Mouse (Mus musculus) testis, adult 2 months (tissue): Measurements from ENCODE around the gene 0610012G03Rik. TPM values are rescaled to one million over a fixed set of nuclear protein-coding genes. Genes with fewer than 3 reads are reported as not detected.
"Not testable (repeated sequence)": the region's sequence is repeated elsewhere in the genome, so short reads cannot be mapped to it uniquely, and the experiment has no call there.

Source experiments
- H3K27ac ChIP-seq: fragments of 200-500 bp; 2 replicates; pipeline ENCODE4 v1.5.1; 2012; ENCODE audit warnings: low read depth, low read length; ENCODE audit not compliant: control insufficient read depth, insufficient read depth
- H3K27me3 ChIP-seq: fragments of 200-500 bp; 2 replicates; pipeline ENCODE4 v1.6.1; 2012; ENCODE audit warnings: mild to moderate bottlenecking, low read length, moderate library complexity; ENCODE audit not compliant: control insufficient read depth, insufficient read depth
- H3K36me3 ChIP-seq: fragments of 200-500 bp; 2 replicates; pipeline ENCODE4 v1.6.1; 2012; ENCODE audit warnings: mild to moderate bottlenecking, low read length; ENCODE audit not compliant: control insufficient read depth, insufficient read depth
- H3K4me1 ChIP-seq: fragments of 200-500 bp; 2 replicates; pipeline ENCODE4 v1.6.1; 2012; ENCODE audit warnings: low read length; ENCODE audit not compliant: control insufficient read depth, insufficient read depth
- H3K4me3 ChIP-seq: fragments of 200-500 bp; 2 replicates; pipeline ENCODE4 v1.5.1; 2012; ENCODE audit warnings: low read depth, mild to moderate bottlenecking, low read length, moderate library complexity, mixed read lengths; ENCODE audit not compliant: control insufficient read depth
- CTCF ChIP-seq: fragments of 200-500 bp; IDR thresholded peaks from 2 replicates; pipeline ENCODE4 v1.5.1; 2012; ENCODE audit warnings: low read depth, mild to moderate bottlenecking, inconsistent platforms, low read length, moderate library complexity; ENCODE audit not compliant: control insufficient read depth, insufficient read depth, insufficient replicate concordance
- POLR2A ChIP-seq: fragments of 200-500 bp; IDR thresholded peaks from 2 replicates; pipeline ENCODE4 v1.6.1; 2012; ENCODE audit warnings: low read depth, mild to moderate bottlenecking, inconsistent platforms, low read length, moderate library complexity; ENCODE audit not compliant: control insufficient read depth
- polyA plus RNA-seq: library from polyadenylated mRNA; depleted of rRNA; stranded (reverse); fragments of >200 nt; gene quantifications from 2 replicates; pipeline ENCODE4 v1.2.3, GENCODE M21; 2012

0610012G03Rik gene
- polyA plus RNA-seq, 1 experiment: 43.6 TPM

DNA sequence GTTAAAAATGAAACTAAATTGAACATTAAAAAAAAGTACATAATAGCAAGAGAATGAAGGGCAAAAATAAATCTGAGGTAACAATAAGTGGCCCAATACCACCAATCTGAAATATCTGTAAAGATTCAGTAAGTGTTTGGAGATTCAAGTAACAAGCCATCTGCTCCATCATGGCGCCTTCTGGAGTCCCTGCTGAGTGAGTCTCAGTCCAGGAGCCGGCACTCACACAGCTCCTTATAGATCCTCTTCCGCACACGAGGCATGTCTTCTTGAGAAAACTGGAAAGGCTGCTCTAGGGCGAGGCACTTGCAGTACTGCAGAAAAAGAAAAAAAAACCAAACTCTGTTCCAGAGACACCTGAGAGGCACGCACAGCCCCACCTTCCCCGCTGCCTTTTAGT lies 14.9 kb upstream of the 0610012G03Rik start:
- H3K36me3 ChIP-seq: no peaks in the 10 kb centered on the region
- H3K4me1 ChIP-seq: no peaks in the 10 kb centered on the region
- no peak overlapping the region for H3K27ac ChIP-seq

DNA sequence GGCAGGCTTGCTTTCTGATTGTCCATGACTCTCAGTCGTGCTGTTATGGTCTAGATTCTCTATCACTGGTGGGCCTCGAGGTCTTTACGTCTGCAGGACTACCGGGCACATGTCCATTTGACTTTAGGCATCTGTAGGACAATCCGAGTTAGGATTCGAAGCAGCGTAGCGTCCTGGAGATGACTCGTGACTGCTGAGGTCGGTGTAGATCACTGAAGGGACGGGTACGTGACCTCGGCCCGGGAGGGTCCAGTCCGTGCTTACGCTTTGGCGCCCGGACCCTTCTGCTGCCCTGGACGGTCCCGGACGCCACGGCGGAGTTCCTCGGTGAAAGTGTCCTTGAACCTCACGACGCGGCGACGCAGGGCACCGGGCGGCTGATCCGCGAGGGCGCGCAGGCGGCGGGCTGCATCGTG lies 385 bp downstream of the 0610012G03Rik start:
- TF ChIP-seq CTCF (no peak), POLR2A (no peak)
- Histone ChIP-seq H3K4me1 (no peaks in the 10 kb centered on the region; the same call in 1 of the 2 replicates), H3K4me3 (peak overlapping the region; percentile 99), H3K36me3 (no peaks in the 10 kb centered on the region), H3K27me3 (no peaks in the 10 kb centered on the region), H3K27ac (peak overlapping the region; percentile 67)

More for the DNA sequence above, 14.9 kb upstream of the 0610012G03Rik start:
- no peaks in the 10 kb centered on the region for H3K27me3 ChIP-seq
- H3K4me3 ChIP-seq: no peak overlapping the region
- no peak for TF ChIP-seq POLR2A
- no peak for TF ChIP-seq CTCF

DNA sequence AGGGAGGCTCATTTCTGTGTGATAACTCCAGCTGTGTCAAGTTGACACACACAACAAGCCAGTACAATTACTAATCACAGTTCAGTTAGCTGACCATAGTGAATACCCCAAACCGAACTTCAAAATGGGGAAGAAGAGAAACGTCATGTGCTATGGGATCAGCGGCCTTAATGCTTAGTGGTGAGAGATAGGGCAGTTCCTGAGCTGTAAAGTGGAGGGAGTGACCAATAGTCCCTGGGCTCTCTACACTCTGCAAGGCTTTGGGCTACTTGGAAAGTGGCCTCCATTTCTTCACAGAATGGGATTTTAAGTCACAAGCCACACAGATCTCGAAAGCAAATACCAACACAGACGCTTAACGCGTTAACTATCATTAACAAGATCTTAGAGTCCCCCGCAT lies 961 bp downstream of the 0610012G03Rik start:
- Histone ChIP-seq H3K36me3 (no peaks in the 10 kb centered on the region), H3K27me3 (no peaks in the 10 kb centered on the region), H3K4me3 (peak overlapping the region; percentile 99; the same call in 1 of the 2 replicates), H3K4me1 (no peaks in the 10 kb centered on the region; the same call in 1 of the 2 replicates), H3K27ac (no peak overlapping the region)
- TF ChIP-seq CTCF (no peak), POLR2A (no peak)

DNA sequence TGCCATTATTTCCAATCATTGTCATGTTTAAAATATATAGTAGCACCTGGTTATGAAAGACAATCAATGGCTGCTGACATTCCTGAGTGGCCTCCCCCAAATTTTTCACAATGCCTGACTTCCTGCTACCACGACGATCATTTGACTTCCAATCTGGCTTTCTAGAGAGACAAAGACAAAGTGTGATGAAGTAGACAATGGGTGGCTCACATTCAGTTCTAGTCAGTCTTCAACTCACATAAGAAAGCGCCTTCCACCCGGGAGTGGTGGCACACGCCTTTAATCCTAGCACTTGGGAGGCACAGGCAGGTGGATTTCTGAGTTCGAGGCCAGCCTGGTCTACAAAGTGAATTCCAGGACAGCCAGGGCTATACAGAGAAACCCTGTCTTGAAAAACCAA lies 2.3 kb downstream of the 0610012G03Rik start:
- H3K36me3 ChIP-seq, H3K4me1 ChIP-seq, H3K27me3 ChIP-seq, H3K4me3 ChIP-seq, H3K27ac ChIP-seq: not testable (repeated sequence)

DNA sequence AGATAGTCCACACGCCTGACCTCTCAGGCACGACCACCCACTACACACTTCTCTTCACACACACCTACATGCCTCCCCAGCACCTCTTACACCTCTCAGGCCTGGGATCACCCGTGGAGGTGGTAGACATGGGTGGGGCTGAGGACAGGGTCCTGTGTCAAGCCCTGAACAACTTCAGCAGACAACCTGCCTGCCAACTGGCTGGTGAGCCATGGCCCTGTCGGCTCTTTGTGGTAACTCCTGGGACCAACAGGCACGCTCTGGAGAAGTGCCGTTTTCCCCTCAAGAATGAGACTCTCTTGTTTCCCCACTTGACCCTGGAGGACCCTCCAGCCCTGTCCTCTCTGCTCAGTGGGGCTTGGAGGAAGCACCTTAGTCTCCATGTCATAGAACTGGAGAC lies 2.9 kb downstream of the 0610012G03Rik start:
- TF ChIP-seq POLR2A: no peak
- no peak for TF ChIP-seq CTCF
- no peaks in the 10 kb centered on the region for H3K36me3 ChIP-seq
- no peak overlapping the region for H3K27ac ChIP-seq
- no peaks in the 10 kb centered on the region; the same call in 1 of the 2 replicates for H3K4me1 ChIP-seq
- H3K27me3 ChIP-seq: no peaks in the 10 kb centered on the region
- no peak overlapping the region for H3K4me3 ChIP-seq

DNA sequence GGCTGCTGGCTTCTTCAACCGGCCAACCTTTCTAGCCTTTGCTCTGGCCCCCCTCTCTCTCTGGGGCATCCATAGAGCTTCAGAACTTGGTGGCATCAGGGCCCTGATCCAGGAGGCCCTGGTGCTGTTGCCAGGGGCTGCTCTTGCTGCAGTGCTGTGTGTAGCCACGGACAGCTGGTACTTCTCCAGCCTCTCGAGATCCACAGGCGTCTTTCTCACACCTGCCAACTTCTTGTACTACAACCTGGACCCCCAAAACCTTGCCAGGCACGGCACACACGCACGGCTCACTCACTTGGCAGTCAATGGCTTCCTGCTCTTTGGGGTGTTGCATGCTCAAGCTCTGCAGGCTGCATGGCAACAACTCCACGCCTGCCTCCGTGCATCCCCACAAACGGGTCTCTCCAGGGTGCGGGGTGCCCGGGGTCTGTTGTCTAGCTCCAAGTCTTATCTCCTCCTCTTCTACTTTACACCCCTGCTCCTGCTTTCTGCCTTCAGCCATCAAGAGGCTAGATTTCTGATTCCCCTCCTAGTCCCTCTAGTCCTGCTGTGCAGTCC lies 3.5 kb downstream of the 0610012G03Rik start:
- H3K27ac ChIP-seq: no peak overlapping the region
- H3K36me3 ChIP-seq: no peaks in the 10 kb centered on the region
- H3K4me3 ChIP-seq: no peak overlapping the region
- TF ChIP-seq CTCF (no peak), POLR2A (no peak)
- H3K4me1 ChIP-seq: no peaks in the 10 kb centered on the region; the same call in 1 of the 2 replicates
- H3K27me3 ChIP-seq: no peaks in the 10 kb centered on the region

DNA sequence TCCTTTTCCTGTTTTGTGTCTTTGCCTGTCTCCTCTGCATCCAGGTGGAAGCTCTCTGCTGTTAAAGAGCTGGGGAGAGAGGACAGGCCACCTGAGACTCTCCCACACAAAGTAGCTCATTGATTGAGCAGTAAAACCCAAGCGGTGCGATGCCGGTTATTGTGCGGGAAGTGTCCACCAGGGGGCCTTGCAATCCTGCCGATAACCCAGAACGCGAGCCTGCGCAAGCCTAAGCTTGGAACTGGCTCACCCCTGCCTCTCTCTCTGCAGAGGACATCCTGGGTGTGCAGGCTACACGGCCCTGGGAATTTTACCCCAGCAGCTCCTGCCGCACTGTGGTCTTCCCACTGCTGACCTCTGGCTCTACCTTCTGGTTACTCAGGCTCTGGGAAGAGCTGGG lies 4.3 kb downstream of the 0610012G03Rik start:
- no peak overlapping the region for H3K4me3 ChIP-seq
- H3K4me1 ChIP-seq: no peaks in the 10 kb centered on the region; the same call in 1 of the 2 replicates
- no peaks in the 10 kb centered on the region for H3K27me3 ChIP-seq
- TF ChIP-seq POLR2A (no peak), CTCF (peak; percentile 74; the same call in 1 of the 2 replicates)
- H3K36me3 ChIP-seq: no peaks in the 10 kb centered on the region
- H3K27ac ChIP-seq: no peak overlapping the region

DNA sequence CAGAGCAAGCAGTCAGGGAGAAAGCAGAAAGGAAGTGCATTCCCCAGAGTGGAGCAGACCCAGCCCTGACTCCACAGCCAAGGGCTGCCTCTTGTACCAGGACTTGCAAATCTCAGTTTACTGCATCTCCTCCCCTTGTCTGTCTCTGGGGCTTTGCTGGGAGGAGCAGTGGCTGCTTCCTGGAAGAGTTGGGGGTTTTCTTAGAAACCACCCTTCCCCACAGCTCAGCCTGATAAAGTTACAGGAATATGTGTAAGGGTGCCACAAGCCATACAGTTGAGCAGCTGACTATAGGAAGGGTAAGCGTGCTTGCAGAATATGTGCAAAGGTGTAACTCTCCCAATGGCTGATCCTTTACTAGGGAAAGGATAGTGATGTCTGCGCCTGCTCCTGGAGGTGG lies 7.7 kb downstream of the 0610012G03Rik start:
- no peak for TF ChIP-seq POLR2A
- no peak for TF ChIP-seq CTCF
- Histone ChIP-seq H3K4me1 (no peaks in the 10 kb centered on the region; the same call in 1 of the 2 replicates), H3K27ac (no peak overlapping the region), H3K27me3 (no peaks in the 10 kb centered on the region), H3K4me3 (no peak overlapping the region), H3K36me3 (no peaks in the 10 kb centered on the region)
